Mouse (Mus musculus) left cerebral cortex, postnatal 14 days (tissue): ENCODE results near the gene Acbd3. TPM values are rescaled to one million over a fixed set of nuclear protein-coding genes. Genes with fewer than 3 reads are reported as not detected.

Experiments
- DNase-seq, 2 experiments: peaks; one replicate each; pipeline ENCODE4 v3.0.0; 2021 to 2022; ENCODE audit warnings: low spot score in 2 of 2, mixed read lengths in 1 of 2
- intact Hi-C: fragments of 180-260 bp; cut with DNase I; formaldehyde crosslinking; loops from one replicate; pipeline ENCODE4 v1.15.1; 2025
- total RNA-seq, 2 experiments: library from RNA; stranded (reverse); gene quantifications; 2 replicates each; pipeline ENCODE4 v1.2.3; 2021

Gene Acbd3
- total RNA-seq, 2 experiments from 2014 or later = 29.0 to 30.2 TPM

- DNase-seq = peak; percentile 78 to 87
- intact Hi-C loops = no loop called here
Measured at GRCm38 (mm10) chr1:180777660-180778402, 52.0 kb downstream of the Acbd3 start.

- DNase-seq = no peak
- intact Hi-C loops = no loop called here
Measured at GRCm38 (mm10) chr1:180778403-180778754, 52.5 kb downstream of the Acbd3 start.

GRCm38 (mm10) chr1:180778941-180779340, 53.1 kb downstream of the Acbd3 start:
- intact Hi-C loops = no loop called here
- no peak for DNase-seq

- no peak for DNase-seq
- intact Hi-C loops = no loop called here
Measured at GRCm38 (mm10) chr1:180780291-180780690, 54.4 kb downstream of the Acbd3 start.

- intact Hi-C loops = no loop called here
- DNase-seq = no peak
Measured at GRCm38 (mm10) chr1:180781250-180781649, 55.4 kb downstream of the Acbd3 start.

- DNase-seq = no peak
- intact Hi-C loops = no loop called here
Measured at GRCm38 (mm10) chr1:180782906-180783579, 57.2 kb downstream of the Acbd3 start.

- no peak for DNase-seq
- intact Hi-C loops = no loop called here
Measured at GRCm38 (mm10) chr1:180783580-180783928, 57.7 kb downstream of the Acbd3 start.

GRCm38 (mm10) chr1:180791821-180792480, 66.1 kb downstream of the Acbd3 start:
- DNase-seq = no peak

GRCm38 (mm10) chr1:180792814-180793213, 67.0 kb downstream of the Acbd3 start:
- no peak for DNase-seq
- intact Hi-C loops = no loop called here

More at GRCm38 (mm10) chr1:180791821-180792480, 66.1 kb downstream of the Acbd3 start:
- intact Hi-C loops = no loop called here

- no peak for DNase-seq
- intact Hi-C loops = no loop called here
Measured at GRCm38 (mm10) chr1:180793445-180794117, 67.7 kb downstream of the Acbd3 start.

GRCm38 (mm10) chr1:180794170-180794569, 68.3 kb downstream of the Acbd3 start:
- intact Hi-C loops = no loop called here
- peak in 1 of 2 experiments; percentile 32 for DNase-seq

- intact Hi-C loops = no loop called here
Measured at GRCm38 (mm10) chr1:180798660-180799059, 72.8 kb downstream of the Acbd3 start.

GRCm38 (mm10) chr1:180799253-180799652, 73.4 kb downstream of the Acbd3 start:
- intact Hi-C loops = no loop called here

More at GRCm38 (mm10) chr1:180798660-180799059, 72.8 kb downstream of the Acbd3 start:
- no peak for DNase-seq

GRCm38 (mm10) chr1:180800022-180800421, 74.2 kb downstream of the Acbd3 start:
- intact Hi-C loops = no loop called here
- no peak for DNase-seq

More at GRCm38 (mm10) chr1:180799253-180799652, 73.4 kb downstream of the Acbd3 start:
- DNase-seq = no peak

GRCm38 (mm10) chr1:180800814-180801213, 75.0 kb downstream of the Acbd3 start:
- no peak for DNase-seq
- intact Hi-C loops = no loop called here

- DNase-seq = no peak
- intact Hi-C loops = no loop called here
Measured at GRCm38 (mm10) chr1:180801466-180801994, 75.7 kb downstream of the Acbd3 start.
